Mouse (Mus musculus): ENCODE measurements around the gene Ahcyl2.

Gene Ahcyl2

DNA sequence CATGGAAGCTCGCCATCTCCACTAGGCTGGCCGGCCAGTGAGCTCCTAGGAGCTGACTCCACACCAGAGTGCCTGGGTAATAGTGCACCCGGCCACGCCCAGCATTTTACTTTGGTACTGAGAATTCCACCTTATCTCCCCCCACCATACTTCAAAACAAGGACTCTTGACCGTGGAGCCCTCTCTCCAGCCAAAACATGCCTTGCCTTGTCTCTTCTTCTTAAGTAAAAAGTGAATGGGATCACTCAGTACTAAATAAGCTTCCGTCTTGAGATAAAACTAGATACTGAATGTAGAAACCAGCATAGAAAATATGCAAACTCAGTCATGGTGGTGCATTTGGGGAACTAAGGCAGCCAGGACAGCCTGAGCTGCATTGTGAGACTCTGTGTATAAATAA is 90.8 kb downstream of the Ahcyl2 start:
- no peak for DNase-seq

DNA sequence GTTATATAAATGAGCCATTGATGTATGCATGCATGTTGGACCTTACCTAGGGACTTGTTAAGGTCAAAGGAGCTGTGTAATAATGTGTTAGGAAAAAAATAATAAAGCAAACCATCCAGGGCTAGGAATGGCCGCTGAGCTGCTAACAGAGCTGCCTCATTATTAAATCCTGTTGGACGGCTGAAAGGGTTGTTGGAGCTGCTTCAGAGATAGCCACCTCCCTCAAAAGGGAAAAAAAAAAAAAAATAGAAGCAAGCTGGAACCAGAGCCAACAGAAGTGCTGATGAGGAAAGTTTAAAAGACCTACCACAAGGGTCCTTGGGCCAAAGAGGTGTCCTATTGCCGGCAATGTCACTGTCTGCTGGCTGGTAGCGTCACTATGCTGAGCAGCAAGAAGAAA is 91.5 kb downstream of the Ahcyl2 start:
- no peak for DNase-seq

DNA sequence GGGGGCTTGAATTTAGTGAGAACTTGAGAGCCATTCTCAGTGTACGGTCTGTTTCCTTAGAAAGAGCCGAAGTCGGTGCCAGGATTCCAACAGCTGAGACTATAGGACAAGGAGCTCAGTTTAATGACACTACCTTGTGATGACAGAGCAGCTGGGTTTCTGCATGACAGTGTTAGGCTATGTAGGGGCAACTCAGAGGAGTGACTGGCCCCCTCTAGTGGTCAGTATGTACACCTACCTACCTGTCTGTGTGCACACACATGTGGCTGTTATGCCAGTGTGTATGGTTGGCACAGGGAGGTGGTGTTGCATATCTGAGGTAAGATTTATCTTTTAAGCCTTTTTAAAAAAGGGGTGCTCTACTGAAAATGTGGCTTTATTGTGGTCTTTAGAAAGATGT is 92.4 kb downstream of the Ahcyl2 start:
- peak; percentile 63 for DNase-seq

DNA sequence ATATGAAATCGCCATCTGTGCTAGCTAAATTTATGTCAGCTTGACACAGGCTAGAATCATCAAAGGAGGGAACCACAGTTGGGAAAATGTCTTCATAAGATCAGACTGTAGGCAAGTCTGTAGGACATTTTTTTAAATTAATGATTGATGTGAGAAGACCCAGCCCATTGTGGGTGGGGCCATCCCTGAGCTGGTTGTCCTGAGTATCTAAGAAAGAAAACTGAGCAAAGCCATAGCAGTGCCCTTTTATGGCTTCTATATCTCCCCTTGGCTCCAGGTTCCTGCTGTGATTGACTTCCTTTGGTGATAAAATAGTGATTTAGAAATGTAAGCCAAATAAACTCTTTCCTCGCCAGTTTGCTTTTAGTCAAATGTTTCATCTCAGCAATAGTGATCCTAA is 97.1 kb downstream of the Ahcyl2 start:
- DNase-seq, result no peak

DNA sequence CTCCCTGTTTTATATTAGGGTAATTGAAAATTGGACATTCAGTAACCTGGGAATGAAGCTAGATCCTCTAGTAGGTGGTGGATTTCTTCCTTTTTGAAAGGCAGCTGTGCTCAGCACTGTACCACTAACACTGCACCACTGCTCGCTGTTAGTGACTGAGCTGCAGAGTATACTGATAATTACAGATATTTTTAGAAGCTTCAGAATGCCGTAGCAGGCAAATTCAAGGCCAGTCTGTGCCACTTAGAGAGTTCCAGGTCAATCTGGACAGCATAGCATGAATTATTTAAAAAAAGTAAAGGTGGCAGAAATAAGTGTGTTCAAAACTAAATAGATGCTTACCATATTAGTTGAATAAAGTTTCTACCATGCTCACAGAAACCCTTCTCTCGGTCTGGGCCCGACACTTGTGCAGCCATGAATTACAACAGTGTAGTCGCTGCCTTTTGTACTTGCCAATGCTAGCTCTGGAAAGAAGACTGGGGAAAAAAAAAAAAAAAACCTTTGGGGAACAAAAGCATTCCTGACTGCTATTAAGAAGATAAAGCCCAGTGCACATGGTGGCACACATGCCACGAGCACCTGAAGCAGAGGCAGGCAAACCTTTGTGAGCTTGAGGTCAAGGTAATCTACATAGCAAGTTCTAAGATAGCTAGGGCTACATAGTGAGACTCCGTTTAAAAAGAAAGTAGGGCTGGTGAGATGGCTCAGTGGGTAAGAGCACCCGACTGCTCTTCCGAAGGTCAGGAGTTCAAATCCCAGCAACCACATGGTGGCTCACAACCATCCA is 99.3 kb downstream of the Ahcyl2 start:
- DNase-seq, result no peak

DNA sequence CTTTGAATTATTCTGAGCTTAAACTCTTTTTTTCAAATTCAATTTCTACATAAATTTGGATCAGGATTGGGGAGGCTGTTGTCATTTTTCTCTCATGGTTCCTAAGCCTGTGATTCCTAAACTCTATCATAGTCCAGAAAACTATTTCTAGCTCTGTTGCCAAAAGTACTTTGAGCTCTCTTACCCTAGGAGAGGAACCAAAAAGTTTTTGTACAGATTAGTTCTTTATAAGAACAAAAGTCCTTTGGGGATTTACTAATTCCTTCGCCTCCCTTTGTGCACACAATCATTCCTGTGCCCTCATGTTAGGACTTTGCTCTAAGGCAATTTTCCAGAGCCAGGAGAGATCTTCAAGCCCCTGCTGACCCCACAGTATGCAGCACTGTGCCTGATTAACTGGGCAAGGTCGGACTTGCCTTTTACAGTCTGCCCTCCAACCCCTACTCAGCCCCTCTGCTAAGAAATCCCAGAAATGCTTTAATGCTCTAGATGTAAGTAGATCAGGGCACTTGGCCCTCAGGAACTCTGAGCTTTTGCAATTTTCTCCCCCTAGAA is 100.6 kb downstream of the Ahcyl2 start:
- DNase-seq, result no peak

DNA sequence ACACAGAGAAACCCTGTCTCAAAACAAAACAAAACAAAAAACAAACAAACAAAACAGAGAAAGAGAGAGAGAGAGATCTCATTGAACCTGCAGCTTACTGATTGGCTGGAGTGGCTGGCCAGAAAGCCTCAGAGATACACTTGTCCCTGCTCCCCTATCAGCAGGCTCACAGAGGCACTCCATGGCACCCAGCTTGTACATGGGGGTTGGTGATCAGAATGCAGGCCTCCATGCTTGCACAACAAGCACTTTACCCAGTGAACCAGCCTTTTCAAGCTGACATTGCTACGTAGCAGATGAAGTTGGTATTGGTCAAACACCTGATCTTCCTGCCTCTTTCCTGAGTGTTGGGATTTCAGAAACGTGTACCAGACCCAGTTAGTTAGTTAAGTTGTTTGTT is 105.8 kb downstream of the Ahcyl2 start:
- no peak for DNase-seq

DNA sequence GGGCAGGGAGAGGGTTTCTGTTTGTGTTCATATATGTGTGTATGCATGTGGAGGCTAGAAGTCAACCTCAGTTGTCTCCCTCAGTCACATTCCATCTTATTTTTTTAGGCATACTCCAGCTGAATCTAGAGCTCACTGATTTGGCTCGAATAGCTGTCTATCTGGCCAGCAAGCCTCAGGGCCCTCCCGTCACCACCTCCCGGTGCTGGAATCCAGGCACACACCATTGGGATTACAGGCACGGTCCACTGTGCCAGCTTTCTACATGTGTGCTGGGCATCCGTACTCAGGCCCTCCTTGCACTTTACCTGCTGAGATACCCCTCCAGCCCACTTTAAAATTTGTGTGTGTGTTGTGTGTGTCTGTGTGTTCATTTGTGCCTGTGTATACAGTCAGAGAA is 107.8 kb downstream of the Ahcyl2 start:
- no peak for DNase-seq

DNA sequence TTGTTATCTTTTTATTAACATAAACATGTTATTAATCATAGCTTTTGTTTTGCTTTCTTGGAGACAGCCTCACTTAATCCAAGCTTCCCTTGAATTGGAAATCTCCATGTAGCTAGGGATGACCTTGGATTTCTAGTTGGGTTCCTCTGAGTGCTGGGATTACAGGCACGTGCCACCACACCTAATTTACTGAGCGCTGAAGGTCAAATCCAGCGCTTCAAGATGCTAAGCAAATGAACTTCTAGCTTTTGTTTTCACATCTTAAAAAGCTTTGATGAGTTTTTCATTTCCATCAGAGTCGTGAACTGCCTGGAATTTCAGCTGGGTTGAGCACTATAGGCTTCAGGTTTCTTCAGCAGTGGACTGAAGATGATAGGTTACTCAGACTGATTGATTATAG is 109.0 kb downstream of the Ahcyl2 start:
- DNase-seq, result no peak

DNA sequence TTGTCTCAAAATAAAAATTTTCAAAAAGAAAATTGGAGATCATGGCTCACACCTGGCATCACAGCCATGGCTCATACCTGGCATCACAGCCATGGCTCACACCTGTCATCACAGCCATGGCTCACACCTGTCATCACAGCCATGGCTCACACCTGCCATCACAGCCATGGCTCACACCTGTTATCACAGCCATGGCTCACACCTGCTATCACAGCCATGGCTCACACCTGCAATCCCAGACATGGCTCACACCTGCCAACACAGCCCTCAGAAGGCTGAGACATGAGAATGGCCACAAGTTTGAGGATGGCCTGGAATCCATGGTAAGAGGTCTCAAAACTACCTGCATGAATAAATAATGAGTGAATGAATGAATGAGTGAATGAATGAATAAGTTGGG is 111.8 kb downstream of the Ahcyl2 start:
- DNase-seq, result no peak

DNA sequence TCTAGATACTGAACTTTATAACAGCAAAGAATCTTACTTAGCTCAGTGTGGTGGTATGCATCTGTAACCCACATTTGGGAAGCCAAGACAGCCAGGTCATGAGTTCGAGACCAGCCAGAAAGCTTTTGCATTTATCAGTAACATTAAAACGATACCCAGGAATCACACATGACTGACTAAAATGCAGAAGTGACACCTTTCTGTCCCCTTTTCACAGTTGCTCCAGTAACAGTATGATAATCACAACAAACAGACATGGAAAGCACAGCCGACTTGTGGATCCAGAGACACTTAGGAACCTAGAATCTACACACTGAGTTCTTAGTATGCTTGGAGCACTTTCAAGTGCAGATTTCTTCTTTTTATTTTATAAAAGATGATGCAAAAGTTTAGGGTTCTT is 113.0 kb downstream of the Ahcyl2 start:
- no peak for DNase-seq

DNA sequence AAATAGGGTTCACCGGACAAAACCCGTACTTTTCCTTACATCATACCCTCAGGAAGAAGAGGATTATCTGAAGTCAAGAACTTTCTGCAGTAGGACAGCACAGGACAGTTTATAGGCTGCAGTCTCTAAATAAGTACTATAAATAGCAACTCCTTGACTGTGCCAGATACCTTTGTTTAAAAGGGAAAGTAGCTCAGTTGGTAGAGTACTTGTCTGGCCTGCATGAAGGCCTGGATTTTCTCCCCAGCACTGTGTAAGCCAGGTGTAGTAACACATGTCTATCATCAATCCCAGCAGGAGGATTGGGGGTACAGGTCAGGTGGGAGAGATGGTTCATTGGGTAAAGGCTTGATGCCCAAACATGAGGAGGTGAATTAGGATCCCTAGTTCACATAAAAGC is 114.1 kb downstream of the Ahcyl2 start:
- no peak for DNase-seq

DNA sequence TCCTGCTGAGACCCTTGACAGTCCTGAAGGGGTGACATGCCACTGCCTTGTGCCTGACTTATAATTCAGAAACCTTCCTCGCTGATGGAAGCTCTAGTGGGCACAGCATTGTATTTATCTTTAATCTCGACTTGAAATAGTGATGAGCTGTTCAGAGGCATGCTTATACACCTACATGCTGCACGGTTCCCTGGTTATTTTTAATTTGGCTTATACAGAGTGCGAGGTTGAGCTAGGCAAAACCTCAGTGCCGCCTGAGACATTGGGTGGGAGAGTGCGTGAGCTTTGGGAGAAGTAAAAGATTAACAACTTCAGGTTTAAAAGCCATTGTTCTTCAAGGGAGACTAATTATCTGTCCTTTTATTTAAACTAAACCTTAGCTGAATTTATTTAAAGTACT is 115.1 kb downstream of the Ahcyl2 start:
- DNase-seq, result no peak

DNA sequence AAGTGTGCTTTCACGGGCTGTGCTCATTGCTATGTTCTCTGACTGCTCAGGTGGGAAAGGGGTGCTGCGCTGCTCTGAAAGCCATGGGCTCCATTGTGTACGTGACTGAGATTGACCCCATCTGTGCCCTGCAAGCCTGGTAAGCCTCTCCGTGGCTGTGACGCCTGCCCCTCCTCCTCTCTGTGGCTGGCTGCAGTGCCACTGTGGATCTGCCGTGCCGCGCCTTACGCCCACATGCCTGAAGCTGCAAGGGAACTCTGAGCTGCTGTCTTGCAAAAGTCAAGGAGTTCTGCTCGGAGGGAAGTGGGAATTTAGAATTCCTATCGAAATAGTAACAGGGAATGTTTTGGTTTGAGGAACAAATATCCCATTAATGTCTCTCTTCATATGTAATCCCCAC is 123.3 kb downstream of the Ahcyl2 start:
- no peak for DNase-seq

DNA sequence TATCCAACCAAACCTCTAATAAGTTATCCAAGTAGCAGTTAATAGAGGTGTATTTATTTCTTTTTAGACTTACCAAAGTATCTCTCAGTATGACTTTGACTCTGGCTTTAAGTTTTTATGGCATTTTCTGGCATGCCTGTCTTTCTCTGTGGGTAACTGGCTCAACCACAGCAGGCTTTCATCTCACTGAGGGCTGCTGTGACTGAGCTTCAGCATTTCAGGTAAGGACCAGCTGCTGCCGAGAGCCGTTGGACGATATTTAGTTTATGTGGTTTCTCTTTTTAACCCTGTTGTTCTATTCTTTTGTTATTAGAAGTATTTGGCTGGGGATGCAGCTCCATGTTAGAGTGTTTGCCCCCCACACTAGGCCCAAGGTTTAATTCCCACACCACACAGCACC is 129.2 kb downstream of the Ahcyl2 start:
- peak; percentile 55 for DNase-seq

DNA sequence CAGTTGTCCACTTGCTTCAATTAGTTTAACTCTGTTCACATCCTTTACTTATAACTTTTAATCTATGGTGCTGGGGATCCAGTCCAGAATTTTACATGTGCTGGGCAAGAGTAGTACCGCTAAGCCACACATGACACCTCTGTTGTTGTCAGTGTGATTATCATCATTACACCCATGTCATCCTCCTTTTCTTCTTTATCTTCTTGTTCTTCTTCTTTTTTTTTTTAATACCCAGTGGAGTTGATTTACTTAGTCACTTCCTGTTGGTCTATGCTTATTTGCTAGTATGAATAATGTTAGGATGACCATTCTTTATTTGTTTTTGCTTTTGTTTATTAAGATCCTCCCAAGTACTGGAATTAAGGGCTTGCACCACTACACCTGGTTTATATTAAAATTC is 133.6 kb downstream of the Ahcyl2 start:
- no peak for DNase-seq

DNA sequence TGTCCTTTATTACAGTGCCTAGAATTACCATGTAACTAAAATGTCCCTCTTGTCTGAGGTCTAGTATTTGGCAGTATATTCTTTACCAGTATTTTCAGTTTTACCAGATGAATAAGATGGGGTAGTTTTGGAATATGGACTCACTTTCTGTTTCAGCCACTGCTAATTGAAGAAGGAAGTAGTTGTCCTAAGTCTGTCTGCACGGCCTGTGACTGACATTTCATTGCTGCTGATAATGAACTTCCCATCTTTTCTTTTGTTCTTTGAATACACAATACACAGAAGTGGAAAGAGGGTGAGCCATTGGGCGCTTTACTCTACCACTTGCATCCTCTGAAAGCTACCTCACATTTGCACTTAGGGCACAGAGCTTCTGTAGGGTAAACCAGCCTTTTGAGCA is 134.4 kb downstream of the Ahcyl2 start:
- DNase-seq, result no peak

DNA sequence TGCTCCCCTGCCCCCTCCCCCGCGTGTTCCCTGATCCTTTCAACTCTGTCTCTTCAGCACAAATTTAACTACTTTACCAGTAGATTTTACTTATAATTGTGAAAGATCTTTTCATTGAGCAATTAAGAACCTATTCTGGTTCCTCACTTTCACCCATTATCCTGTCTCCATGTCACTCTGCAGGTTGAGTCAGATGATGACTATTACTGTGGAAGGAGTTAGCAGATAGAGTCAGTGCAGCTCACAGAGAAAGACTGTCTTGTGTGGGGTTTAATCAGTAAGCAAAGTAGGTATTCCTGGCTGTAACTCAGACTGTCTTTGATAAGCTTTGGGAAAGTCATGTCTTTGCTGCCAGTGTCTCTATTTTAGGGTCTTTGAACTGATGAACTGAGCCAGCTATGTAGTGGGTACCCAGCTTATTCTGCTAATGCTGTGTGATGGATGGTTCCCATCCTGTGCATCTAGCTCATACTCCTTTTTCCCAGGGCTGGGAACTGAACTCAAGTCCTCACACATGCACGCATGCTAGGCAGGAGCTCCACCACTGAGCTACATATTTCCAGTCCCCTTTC is 135.6 kb downstream of the Ahcyl2 start:
- no peak for DNase-seq

DNA sequence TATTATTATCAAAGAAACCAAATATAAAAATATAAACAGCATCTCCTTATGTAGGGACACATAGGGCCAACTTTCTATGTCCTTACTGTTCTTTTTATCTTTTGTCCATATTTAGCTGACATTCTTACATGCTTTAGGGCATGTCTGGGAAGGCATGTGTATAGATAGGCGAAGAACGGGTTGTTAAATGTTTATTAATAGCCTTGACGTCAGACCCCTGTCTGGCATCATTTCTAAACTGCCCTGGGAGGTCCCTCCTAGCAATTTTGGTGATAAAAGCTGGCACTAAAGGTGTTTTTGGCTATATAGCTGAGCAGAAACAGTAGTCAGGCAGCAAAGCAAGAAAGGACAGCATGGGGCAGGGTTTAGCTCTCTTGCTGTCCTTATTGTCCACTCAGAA is 136.5 kb downstream of the Ahcyl2 start:
- DNase-seq, result no peak

DNA sequence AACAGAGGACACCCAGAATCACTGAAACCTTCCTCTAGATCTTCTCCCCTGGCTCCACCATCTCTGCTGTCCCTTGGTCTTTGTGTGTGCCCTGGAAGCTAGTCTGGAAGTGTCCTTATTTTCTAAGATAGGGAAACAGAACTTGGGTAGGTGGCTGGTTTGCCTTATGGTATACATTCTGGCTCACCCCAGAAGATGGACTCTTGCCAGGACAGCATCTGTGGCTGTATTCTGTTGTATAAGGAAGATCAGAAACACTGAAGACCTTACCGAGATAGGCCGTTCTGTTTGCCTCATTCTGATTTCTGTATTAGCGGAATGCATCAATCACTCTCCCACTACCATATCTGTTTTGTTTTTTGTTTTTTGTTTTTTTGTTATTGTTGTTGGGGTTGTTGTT is 142.8 kb downstream of the Ahcyl2 start:
- no peak for DNase-seq

DNA sequence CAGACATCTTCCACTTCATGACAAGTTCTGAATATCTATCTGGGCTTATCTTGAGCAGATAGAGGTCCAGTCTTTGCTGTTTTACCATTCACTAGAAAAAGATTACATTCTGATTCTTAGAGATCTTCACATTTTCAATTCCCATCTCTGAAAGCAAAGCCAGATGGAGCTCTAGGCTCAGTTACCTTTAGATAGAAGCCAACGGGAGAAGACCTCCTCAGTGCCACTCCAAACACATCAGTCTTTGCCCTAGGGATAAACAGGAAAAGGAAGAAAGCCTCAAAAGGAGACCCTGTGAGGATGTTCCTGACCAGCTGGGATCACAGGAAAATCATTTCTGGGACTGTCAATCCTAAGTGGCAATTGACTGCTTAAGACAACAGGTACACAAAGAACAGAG is 145.9 kb downstream of the Ahcyl2 start:
- DNase-seq, result no peak

DNA sequence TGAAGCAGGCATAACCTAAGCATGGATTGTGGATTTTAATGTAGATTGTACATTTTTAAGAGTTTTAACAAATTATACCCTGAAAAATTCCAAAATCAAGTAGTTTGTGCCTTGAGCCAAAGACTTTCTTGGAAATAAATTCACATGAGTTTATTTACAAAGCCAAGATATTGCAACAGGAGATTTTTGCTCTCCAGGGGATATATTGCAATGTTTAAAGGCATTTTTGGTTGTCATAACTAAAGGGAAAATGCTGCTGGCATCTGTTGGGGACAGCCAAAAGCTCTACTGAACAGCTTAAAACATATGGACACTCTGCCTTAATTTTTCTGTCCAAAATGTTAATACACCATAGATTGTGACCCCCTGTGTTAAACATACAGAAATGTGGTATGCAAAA is 146.3 kb downstream of the Ahcyl2 start:
- DNase-seq, result no peak

DNA sequence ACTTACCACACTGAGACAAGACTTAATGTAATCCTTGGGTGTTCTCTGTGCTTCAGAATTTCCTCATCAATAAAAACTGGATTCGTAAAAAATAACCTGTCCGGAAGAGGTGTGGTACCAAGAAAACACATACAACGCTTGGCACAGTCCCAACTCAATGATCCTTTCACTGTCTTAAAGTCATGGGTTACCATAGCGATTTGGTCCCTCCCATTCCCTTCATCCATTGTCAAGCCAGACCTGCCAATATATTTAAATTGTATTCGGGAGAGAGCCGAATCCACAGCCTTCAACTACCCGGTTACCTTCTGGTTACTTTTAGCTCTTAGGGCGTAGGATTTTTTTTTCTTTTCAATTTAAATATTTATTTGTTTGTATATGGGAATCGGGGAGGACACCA is 148.0 kb downstream of the Ahcyl2 start:
- no peak for DNase-seq

DNA sequence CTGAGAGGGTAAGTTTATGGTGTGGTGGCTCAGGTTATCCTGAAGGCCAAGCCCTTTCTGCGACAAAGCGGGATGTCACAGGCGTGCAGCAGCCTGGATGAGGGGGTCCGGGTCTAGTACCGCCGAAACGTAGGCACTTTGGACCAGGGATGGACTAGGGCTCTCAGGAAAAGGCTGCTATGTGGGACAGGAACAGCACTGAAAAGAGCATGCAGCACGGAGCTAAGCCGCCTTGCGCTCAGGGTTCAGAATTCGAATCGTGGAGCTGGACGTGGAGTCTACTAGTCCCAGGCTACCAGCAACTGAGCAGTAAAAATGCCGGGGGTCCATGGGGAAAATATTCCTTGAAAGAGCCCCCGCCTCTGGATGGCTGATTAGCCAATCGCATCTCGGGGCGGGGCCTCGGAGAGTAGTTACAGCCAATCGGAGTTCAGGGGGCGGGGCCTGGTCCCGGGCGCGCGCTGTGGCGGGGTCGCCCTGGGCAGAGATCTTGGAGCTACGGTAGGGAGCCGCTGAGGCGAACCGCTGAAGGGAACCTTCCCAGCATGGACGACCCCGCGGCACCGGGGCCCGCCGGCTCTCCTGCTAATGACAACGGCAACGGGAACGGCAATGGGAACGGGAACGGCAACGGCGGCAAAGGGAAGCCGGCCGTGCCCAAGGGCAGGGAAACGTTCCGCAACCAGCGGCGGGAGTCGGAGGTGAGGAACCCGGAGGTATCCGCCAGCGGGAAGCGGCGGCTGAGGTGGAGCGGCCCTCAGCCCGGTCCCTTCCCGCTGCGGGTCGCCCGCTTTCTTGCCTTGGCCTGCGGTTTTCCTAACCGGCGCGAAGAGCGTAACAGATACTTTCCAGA is 148.9 kb downstream of the Ahcyl2 start, which contains the start of gene Strip2:
Gene Strip2, plus strand, starts transcription at position 483 of the 853 bp plus-strand sequence.
- peak; percentile 95 for DNase-seq
